Mouse (Mus musculus) small intestine, adult 2 months (tissue): ENCODE measurements around the gene Uchl4.

Experiments used
- CTCF ChIP-seq: fragments of 200-500 bp; IDR thresholded peaks from 2 replicates; pipeline ENCODE4 v1.5.1; 2012; ENCODE audit warnings: low read depth, mild to moderate bottlenecking, control low read depth, inconsistent platforms, low read length, moderate library complexity, mixed read lengths; ENCODE audit not compliant: insufficient replicate concordance, insufficient read length; ENCODE audit errors: extremely low read depth
- POLR2A ChIP-seq: fragments of 200-500 bp; IDR thresholded peaks from 2 replicates; pipeline ENCODE4 v1.6.1; 2012; ENCODE audit warnings: low read depth, mild to moderate bottlenecking, control low read depth, inconsistent platforms, low read length, moderate library complexity

- TF ChIP-seq CTCF = no peak
- TF ChIP-seq POLR2A = no peak
Observed at GRCm38 (mm10) chr9:64219772-64220420, 15.1 kb upstream of the Uchl4 start.
